Mouse (Mus musculus) MEL (cell line): Measurements from ENCODE around the gene Pcbd1. TPM values are rescaled to one million over a fixed set of nuclear protein-coding genes. Genes with fewer than 3 reads are reported as not detected.

Source experiments
- DNase-seq: peaks from one replicate; pipeline ENCODE4 v3.0.0; 2011; ENCODE audit warnings: low read depth, low spot score
- H3K27ac ChIP-seq: 2 replicates; pipeline ENCODE4 v1.5.1; 2012; ENCODE audit warnings: low read depth, mild to moderate bottlenecking, control low read depth, low read length, moderate library complexity; ENCODE audit not compliant: control insufficient read depth
- H3K27me3 ChIP-seq, 2 experiments: fragments of 150-350 bp in 1 of 2; sonication (generic) in 1 of 2; 2 replicates each; pipeline ENCODE4 v1.6.1; 2012; ENCODE audit warnings: low read length in 2 of 2, mild to moderate bottlenecking in 2 of 2, improper control_type of control experiment in 1 of 2, moderate library complexity in 1 of 2; ENCODE audit not compliant: insufficient read depth in 2 of 2, control insufficient read depth in 1 of 2
- H3K36me3 ChIP-seq, 2 experiments: 2 replicates each; pipeline ENCODE4 v1.6.1; 2012 to 2014; ENCODE audit warnings: low read length in 2 of 2, improper control_type of control experiment in 1 of 2, inconsistent platforms in 1 of 2, mild to moderate bottlenecking in 1 of 2; ENCODE audit not compliant: insufficient read depth in 2 of 2, control insufficient read depth in 1 of 2
- H3K4me1 ChIP-seq, 2 experiments: fragments of 150-350 bp in 1 of 2; sonication (generic) in 1 of 2; 2 replicates each; pipeline ENCODE4 v1.6.1; 2012; ENCODE audit warnings: low read length in 2 of 2, improper control_type of control experiment in 1 of 2, mild to moderate bottlenecking in 1 of 2; ENCODE audit not compliant: insufficient read depth in 2 of 2, control insufficient read depth in 1 of 2
- H3K4me3 ChIP-seq, 2 experiments: fragments of 150-350 bp in 1 of 2; sonication (generic) in 1 of 2; 2 replicates each; pipeline ENCODE4 v1.5.1; 2012; ENCODE audit warnings: low read depth in 2 of 2, low read length in 2 of 2, mild to moderate bottlenecking in 2 of 2, moderate library complexity in 2 of 2, control low read depth in 1 of 2, improper control_type of control experiment in 1 of 2; ENCODE audit not compliant: control insufficient read depth in 1 of 2, insufficient read depth in 1 of 2
- H3K79me2 ChIP-seq: 2 replicates; pipeline ENCODE4 v1.6.1; 2012; ENCODE audit warnings: mild to moderate bottlenecking, low read length, moderate library complexity; ENCODE audit not compliant: control insufficient read depth, poor library complexity, insufficient read depth
- H3K9ac ChIP-seq: 2 replicates; pipeline ENCODE4 v1.6.1; 2012; ENCODE audit warnings: low read depth, mild to moderate bottlenecking, control low read depth, low read length, moderate library complexity; ENCODE audit not compliant: control insufficient read depth, poor library complexity, severe bottlenecking
- H3K9me3 ChIP-seq: fragments of 150-350 bp; sonication (generic); replicated peaks from 2 replicates; pipeline ENCODE4 v1.6.1; 2012; ENCODE audit warnings: mild to moderate bottlenecking, low read length, improper control_type of control experiment, moderate library complexity; ENCODE audit not compliant: insufficient read depth
- BHLHE40 ChIP-seq: IDR thresholded peaks from 2 replicates; pipeline ENCODE4 v1.6.1; 2012; ENCODE audit warnings: low read depth, mild to moderate bottlenecking, inconsistent platforms, low read length, improper control_type of control experiment, borderline replicate concordance
- CHD2 ChIP-seq: IDR thresholded peaks from 2 replicates; pipeline ENCODE4 v1.6.1; 2011; ENCODE audit warnings: low read length, improper control_type of control experiment
- E2F4 ChIP-seq: IDR thresholded peaks from 2 replicates; pipeline ENCODE4 v1.6.1; 2011; ENCODE audit warnings: low read depth, low read length, improper control_type of control experiment, borderline replicate concordance
- ELF1 ChIP-seq: IDR thresholded peaks from 2 replicates; pipeline ENCODE4 v1.6.1; 2014; ENCODE audit warnings: low read depth, mild to moderate bottlenecking, inconsistent platforms, low read length, improper control_type of control experiment, moderate library complexity
- EP300 ChIP-seq, 2 experiments: IDR thresholded peaks; 2 replicates each; pipeline ENCODE4 v1.6.1; 2011; ENCODE audit warnings: improper control_type of control experiment in 2 of 2, low read length in 2 of 2, low read depth in 1 of 2, mild to moderate bottlenecking in 1 of 2
- HCFC1 ChIP-seq: IDR thresholded peaks from 2 replicates; pipeline ENCODE4 v1.6.1; 2012; ENCODE audit warnings: low read depth, mild to moderate bottlenecking, inconsistent platforms, low read length, improper control_type of control experiment, moderate library complexity
- JUND ChIP-seq: IDR thresholded peaks from 2 replicates; pipeline ENCODE4 v1.6.1; 2011; ENCODE audit warnings: low read depth, mild to moderate bottlenecking, improper control_type of control experiment, low read length
- MAFK ChIP-seq: IDR thresholded peaks from 2 replicates; pipeline ENCODE4 v1.6.1; 2011; ENCODE audit warnings: low read depth, mild to moderate bottlenecking, low read length, improper control_type of control experiment, borderline replicate concordance
- MAX ChIP-seq: IDR thresholded peaks from 2 replicates; pipeline ENCODE4 v1.6.1; 2011; ENCODE audit warnings: low read length, improper control_type of control experiment
- MAZ ChIP-seq: IDR thresholded peaks from 2 replicates; pipeline ENCODE4 v1.6.1; 2012; ENCODE audit warnings: low read depth, mild to moderate bottlenecking, inconsistent platforms, low read length, improper control_type of control experiment
- MXI1 ChIP-seq: IDR thresholded peaks from 2 replicates; pipeline ENCODE4 v1.6.1; 2011; ENCODE audit warnings: mild to moderate bottlenecking, low read depth, low read length, improper control_type of control experiment
- MYB ChIP-seq: IDR thresholded peaks from 2 replicates; pipeline ENCODE4 v1.6.1; 2011; ENCODE audit warnings: mild to moderate bottlenecking, low read depth, low read length, improper control_type of control experiment
- NELFE ChIP-seq: IDR thresholded peaks from 2 replicates; pipeline ENCODE4 v1.6.1; 2011; ENCODE audit warnings: low read depth, low read length, improper control_type of control experiment
- POLR2A ChIP-seq, 2 experiments: IDR thresholded peaks; 2 replicates each; pipeline ENCODE4 v1.6.1; 2011 to 2012; ENCODE audit warnings: low read length in 2 of 2, mild to moderate bottlenecking in 2 of 2, control low read depth in 1 of 2, improper control_type of control experiment in 1 of 2, low read depth in 1 of 2, moderate library complexity in 1 of 2; ENCODE audit not compliant: control insufficient read depth in 1 of 2, insufficient read depth in 1 of 2, poor library complexity in 1 of 2
- POLR2AphosphoS2 ChIP-seq: IDR thresholded peaks from 2 replicates; pipeline ENCODE4 v1.6.1; 2011; ENCODE audit warnings: low read length, improper control_type of control experiment
- POLR2AphosphoS5 ChIP-seq: IDR thresholded peaks from 2 replicates; pipeline ENCODE4 v1.6.1; 2012; ENCODE audit warnings: low read depth, borderline replicate concordance, mild to moderate bottlenecking, inconsistent platforms, low read length, moderate library complexity, mixed read lengths
- SIN3A ChIP-seq: IDR thresholded peaks from 2 replicates; pipeline ENCODE4 v1.6.1; 2012; ENCODE audit warnings: low read length, improper control_type of control experiment, inconsistent platforms
- TBP ChIP-seq: IDR thresholded peaks from 2 replicates; pipeline ENCODE4 v1.8.0; 2011; ENCODE audit warnings: low read depth, low read length, improper control_type of control experiment
- TCF12 ChIP-seq: IDR thresholded peaks from 2 replicates; pipeline ENCODE4 v1.6.1; 2014; ENCODE audit warnings: low read depth, mild to moderate bottlenecking, inconsistent platforms, low read length, improper control_type of control experiment, moderate library complexity
- UBTF ChIP-seq: IDR thresholded peaks from 2 replicates; pipeline ENCODE4 v1.6.1; 2012; ENCODE audit warnings: low read depth, mild to moderate bottlenecking, inconsistent platforms, low read length, improper control_type of control experiment, moderate library complexity, borderline replicate concordance; ENCODE audit not compliant: insufficient read depth
- USF2 ChIP-seq, 2 experiments: IDR thresholded peaks; 2 replicates each; pipeline ENCODE4 v1.6.1; 2011 to 2012; ENCODE audit warnings: improper control_type of control experiment in 2 of 2, low read length in 2 of 2, borderline replicate concordance in 1 of 2, inconsistent platforms in 1 of 2, low read depth in 1 of 2, mild to moderate bottlenecking in 1 of 2; ENCODE audit not compliant: insufficient read depth in 1 of 2
- ZKSCAN1 ChIP-seq: IDR thresholded peaks from 2 replicates; pipeline ENCODE4 v1.6.1; 2012; ENCODE audit warnings: low read depth, mild to moderate bottlenecking, inconsistent platforms, low read length, improper control_type of control experiment, moderate library complexity
- ZMIZ1 ChIP-seq: IDR thresholded peaks from 2 replicates; pipeline ENCODE4 v1.6.1; 2012; ENCODE audit warnings: low read depth, mild to moderate bottlenecking, inconsistent platforms, low read length, improper control_type of control experiment, moderate library complexity
- polyA plus RNA-seq, 2 experiments: library from polyadenylated mRNA; stranded (reverse) in 1 of 2; unstranded in 1 of 2; fragments of >175 nt in 1 of 2; fragments of >200 nt in 1 of 2; gene quantifications; 2 replicates each; pipeline versions ENCODE4 v1.2.1 to v1.2.4; 2012; ENCODE audit warnings: low replicate concordance in 2 of 2, low read depth in 1 of 2; ENCODE audit not compliant: insufficient read length in 2 of 2, insufficient read depth in 1 of 2, missing spikeins in 1 of 2
- total RNA-seq: library from RNA; depleted of rRNA; stranded (reverse); fragments of 300-350 nt; gene quantifications from 2 replicates; pipeline ENCODE4 v1.2.3, GENCODE M21; 2012

Pcbd1 gene
- total and polyA plus RNA-seq, 3 experiments, result not detected

GRCm38 (mm10) chr10:61074643-61075042, 14.5 kb upstream of the Pcbd1 start:
- H3K36me3 ChIP-seq, result no peaks in the 10 kb centered on the region
- peaks cover 0 to 3% of the 10 kb centered on the region in 2 experiments; a peak in 2 of 4 replicates for H3K27me3 ChIP-seq
- DNase-seq, result no peak
- no peak overlapping the region for H3K4me3 ChIP-seq
- no peak for TF ChIP-seq TCF12
- no peak for TF ChIP-seq E2F4
- no peak for TF ChIP-seq JUND
- TF ChIP-seq USF2 (IDR thresholded peaks at IDR 0.05; ENCODE audit: borderline replicate concordance in 1 of 2, insufficient read depth in 1 of 2, low read depth in 1 of 2, low read length in 2 of 2), result no peak
- TF ChIP-seq MXI1, result no peak
- TF ChIP-seq ELF1, result no peak
- TF ChIP-seq CHD2, result no peak
- no peak for TF ChIP-seq ZMIZ1
- TF ChIP-seq, all 39 proteins: peak for 0
- H3K9me3 ChIP-seq, result no peaks in the 10 kb centered on the region
- no peak overlapping the region for H3K9ac ChIP-seq
- H3K4me1 ChIP-seq, result peaks cover 0 to 3% of the 10 kb centered on the region in 2 experiments; a peak in 2 of 4 replicates
- H3K27ac ChIP-seq, result no peak overlapping the region
- H3K79me2 ChIP-seq, result no peaks in the 10 kb centered on the region

DNA sequence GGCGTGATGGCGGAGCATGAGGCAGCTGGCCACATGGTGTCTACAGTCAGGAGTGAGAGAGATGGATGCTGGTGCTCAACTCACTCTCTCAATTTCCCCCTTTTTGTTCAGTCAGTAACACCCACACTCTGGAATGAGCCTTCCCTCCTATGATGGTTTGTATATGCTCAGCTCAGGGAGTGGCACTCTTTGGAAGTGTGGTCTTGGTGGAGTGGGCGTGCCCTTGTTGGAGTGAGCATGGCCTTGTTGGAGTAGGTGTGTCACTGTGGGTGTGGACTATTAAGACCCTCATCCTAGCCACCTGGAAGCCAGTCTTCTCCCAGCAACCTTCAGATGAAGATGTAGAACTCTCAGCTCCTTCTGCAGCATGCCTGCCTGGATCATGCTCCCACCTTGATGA, 13.5 kb upstream of the Pcbd1 start:
- TF ChIP-seq POLR2A (IDR thresholded peaks at IDR 0.05; ENCODE audit: control insufficient read depth in 1 of 2, insufficient read depth in 1 of 2, low read depth in 1 of 2, low read length in 2 of 2, poor library complexity in 1 of 2) (no peak), POLR2AphosphoS2 (no peak)
- Histone ChIP-seq H3K9me3 (no peaks in the 10 kb centered on the region), H3K4me1 (peaks cover 0 to 3% of the 10 kb centered on the region in 2 experiments; a peak in 2 of 4 replicates), H3K27ac (no peak overlapping the region), H3K79me2 (no peaks in the 10 kb centered on the region), H3K27me3 (peaks cover 0 to 3% of the 10 kb centered on the region in 2 experiments; a peak in 2 of 4 replicates), H3K36me3 (no peaks in the 10 kb centered on the region), H3K9ac (no peak overlapping the region), H3K4me3 (no peak overlapping the region)
- DNase-seq, result no peak

DNA sequence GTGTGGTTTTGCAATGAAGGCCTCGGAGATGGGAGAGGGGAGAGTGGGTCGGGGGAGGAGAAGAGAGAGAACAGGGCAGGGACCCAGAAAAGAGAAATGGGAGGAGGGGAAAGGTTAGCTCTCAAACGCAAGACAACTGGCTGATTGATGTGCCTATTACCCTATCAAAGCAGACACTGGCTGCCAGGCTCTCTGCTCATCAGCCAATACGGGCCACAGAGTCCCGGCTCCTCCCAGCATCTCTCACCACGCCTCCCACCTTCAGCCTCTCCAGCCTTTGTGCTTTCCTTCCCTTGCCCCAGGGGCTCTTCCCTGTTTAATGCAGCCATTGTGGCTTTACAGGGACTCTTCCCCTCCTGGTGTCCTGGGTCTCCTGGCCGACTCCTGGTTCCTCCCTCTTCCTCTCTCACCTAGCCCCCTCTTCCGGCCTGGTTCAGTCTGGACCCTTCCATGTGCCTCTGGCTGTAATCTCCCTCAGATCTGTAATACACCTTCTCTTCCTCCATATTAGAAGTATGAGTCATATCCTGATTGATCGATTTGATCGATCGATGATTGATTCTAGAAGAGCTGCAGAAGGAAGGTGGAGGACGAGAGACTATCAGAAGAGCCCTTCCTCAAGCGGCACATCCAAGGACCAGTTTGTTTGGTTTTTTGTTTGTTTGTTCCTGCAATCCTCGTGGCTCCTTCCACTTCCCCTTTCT, 8.8 kb upstream of the Pcbd1 start:
- DNase-seq, result peak; percentile 98
- H3K9ac ChIP-seq, result peak overlapping the region; percentile 78
- H3K4me3 ChIP-seq, result peak overlapping the region; percentile 66 to 77
- H3K27ac ChIP-seq, result peak overlapping the region; percentile 64
- H3K36me3 ChIP-seq, result peaks cover 0 to 3% of the 10 kb centered on the region in 2 experiments; a peak in 2 of 4 replicates
- H3K4me1 ChIP-seq, result peaks cover 0 to 6% of the 10 kb centered on the region in 2 experiments; a peak in 2 of 4 replicates
- H3K79me2 ChIP-seq, result no peaks in the 10 kb centered on the region
- H3K9me3 ChIP-seq, result no peaks in the 10 kb centered on the region
- no peaks in the 10 kb centered on the region for H3K27me3 ChIP-seq
- TF ChIP-seq EP300 (IDR thresholded peaks at IDR 0.05; ENCODE audit: low read depth in 1 of 2, low read length in 2 of 2) (no peak), MAZ (no peak), POLR2AphosphoS5 (no peak), NELFE (peak; percentile 82), USF2 (IDR thresholded peaks at IDR 0.05; ENCODE audit: borderline replicate concordance in 1 of 2, insufficient read depth in 1 of 2, low read depth in 1 of 2, low read length in 2 of 2) (no peak), MXI1 (peak; percentile 26), MYB (no peak), BHLHE40 (no peak), ZKSCAN1 (no peak), UBTF (no peak), POLR2AphosphoS2 (peak; percentile 68; the same call in 1 of the 2 replicates), MAX (peak; percentile 71), SIN3A (peak; percentile 74), TCF12 (peak; percentile 45), POLR2A (IDR thresholded peaks at IDR 0.05; ENCODE audit: control insufficient read depth in 1 of 2, insufficient read depth in 1 of 2, low read depth in 1 of 2, low read length in 2 of 2, poor library complexity in 1 of 2) (peak; percentile 42 to 81; a peak in 3 of 4 replicates), TBP (peak; percentile 78), JUND (peak; percentile 74; the same call in 1 of the 2 replicates), MAFK (no peak), HCFC1 (0 out of 2 replicates have a peak, but pooled peaks have one; percentile 49)
